Mouse (Mus musculus): Measurements from ENCODE around the gene Snx11. TPM values are rescaled to one million over a fixed set of nuclear protein-coding genes. Genes with fewer than 3 reads are reported as not detected.

Snx11 gene
- polyA plus RNA-seq, 1 experiment from 2014 or later = 20.4 TPM

DNA sequence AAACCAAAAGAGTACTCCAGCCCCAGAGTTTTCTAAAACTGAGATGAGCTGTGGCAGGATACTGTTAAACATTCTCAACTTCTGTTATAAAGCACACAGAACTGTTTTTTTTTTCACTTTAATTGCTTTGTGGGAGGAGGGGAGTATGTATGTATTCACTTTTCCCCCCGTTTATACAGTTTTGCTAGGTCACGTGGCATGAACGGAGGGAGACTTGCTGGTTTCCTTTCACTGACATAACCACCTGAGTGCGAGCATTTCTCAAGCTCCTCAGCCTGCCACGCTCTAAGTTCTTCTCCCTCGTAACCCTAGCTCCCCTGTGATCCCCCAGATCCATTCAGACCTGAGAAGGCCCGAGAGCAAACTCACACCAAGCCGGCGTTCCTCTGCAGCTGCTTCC, 4.9 kb downstream of the Snx11 start:
- no peak overlapping the region for H3K27ac ChIP-seq
- no peak overlapping the region for H3K4me2 ChIP-seq
- H3K4me3 ChIP-seq (replicated peaks) = no peak overlapping the region
- no peaks in the 10 kb centered on the region for H3K9me3 ChIP-seq (replicated peaks)
- H3K36me3 ChIP-seq = peaks cover 69% of the 10 kb centered on the region
- H3K27me3 ChIP-seq = no peaks in the 10 kb centered on the region
- no peak for ATAC-seq (replicated peaks; ENCODE audit: low FRiP score)
- peaks cover 36% of the 10 kb centered on the region for H3K4me1 ChIP-seq
- H3K9ac ChIP-seq = no peak overlapping the region
- 87% methylated on average over 9 of the region's 9 CpGs for WGBS

DNA sequence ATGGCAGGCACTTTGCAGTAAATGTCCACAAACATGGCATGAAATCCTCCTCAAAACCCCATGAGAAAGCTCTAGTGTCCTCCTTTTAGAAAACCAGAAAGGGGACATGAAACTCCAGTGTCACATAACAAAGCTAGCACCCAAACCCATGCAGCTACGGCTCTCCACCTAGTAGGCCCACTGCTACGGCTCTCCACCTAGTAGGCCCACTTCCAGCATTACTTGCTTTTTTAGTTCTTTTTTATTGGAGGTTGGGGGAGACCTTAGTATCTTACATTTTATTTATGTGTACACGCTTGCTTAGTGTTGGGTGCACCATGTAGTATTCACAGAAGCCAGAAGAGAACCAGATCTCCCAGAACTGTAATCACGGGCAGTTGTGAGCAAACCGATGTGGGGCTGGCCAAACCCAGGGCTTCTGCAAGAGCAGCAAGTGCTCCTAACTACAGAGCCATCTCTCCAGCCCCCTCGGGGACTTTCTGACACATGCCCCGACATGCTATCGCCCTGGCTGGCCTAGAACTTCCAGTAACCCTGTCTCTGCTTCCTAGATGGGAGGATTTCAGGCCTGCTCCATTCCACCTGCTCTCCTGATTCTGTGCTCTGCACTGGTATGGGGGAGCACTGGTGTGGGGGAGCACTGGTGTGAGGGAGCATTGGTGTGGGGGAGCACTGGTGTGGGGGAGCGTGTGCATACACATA, 5.9 kb downstream of the Snx11 start:
- H3K36me3 ChIP-seq = peaks cover 74% of the 10 kb centered on the region
- WGBS = 95% methylated on average over 9 of the region's 9 CpGs
- ATAC-seq (replicated peaks; ENCODE audit: low FRiP score) = no peak

DNA sequence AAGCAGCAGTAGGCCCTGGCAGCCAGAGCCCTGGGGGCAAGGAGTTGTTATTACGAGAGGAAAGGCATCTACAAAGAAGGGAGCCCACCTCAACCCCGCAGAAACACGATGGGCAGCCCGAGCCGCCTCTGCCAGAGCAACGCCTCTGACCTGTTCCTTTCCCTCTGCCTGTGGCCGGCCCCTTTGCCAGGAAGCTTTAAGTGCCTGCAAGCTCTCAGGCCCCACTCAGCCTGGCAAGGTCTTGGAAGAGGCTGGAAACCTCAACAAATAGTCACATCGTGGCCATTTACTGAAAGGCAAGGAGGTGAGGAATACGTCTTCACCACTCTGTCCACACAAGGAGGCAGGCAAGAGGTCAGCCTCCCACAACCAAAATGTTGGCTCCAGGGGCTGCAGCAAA, 9.1 kb downstream of the Snx11 start:
- no peaks in the 10 kb centered on the region for H3K27me3 ChIP-seq
- H3K4me3 ChIP-seq (replicated peaks) = no peak overlapping the region
- peak overlapping the region; percentile 68 for H3K27ac ChIP-seq
- H3K4me1 ChIP-seq = peaks cover 28% of the 10 kb centered on the region
- no peak for ATAC-seq (replicated peaks; ENCODE audit: low FRiP score)
- H3K36me3 ChIP-seq = peaks cover 62% of the 10 kb centered on the region
- H3K4me2 ChIP-seq = no peak overlapping the region
- no peaks in the 10 kb centered on the region for H3K9me3 ChIP-seq (replicated peaks)
- 49% methylated on average over 9 of the region's 9 CpGs for WGBS
- no peak overlapping the region for H3K9ac ChIP-seq

More for the DNA sequence above, 5.9 kb downstream of the Snx11 start:
- Histone ChIP-seq H3K27ac (no peak overlapping the region), H3K4me2 (no peak overlapping the region), H3K4me1 (peaks cover 39% of the 10 kb centered on the region), H3K9ac (no peak overlapping the region), H3K27me3 (no peaks in the 10 kb centered on the region), H3K4me3 (replicated peaks) (no peak overlapping the region), H3K9me3 (replicated peaks) (no peaks in the 10 kb centered on the region)

DNA sequence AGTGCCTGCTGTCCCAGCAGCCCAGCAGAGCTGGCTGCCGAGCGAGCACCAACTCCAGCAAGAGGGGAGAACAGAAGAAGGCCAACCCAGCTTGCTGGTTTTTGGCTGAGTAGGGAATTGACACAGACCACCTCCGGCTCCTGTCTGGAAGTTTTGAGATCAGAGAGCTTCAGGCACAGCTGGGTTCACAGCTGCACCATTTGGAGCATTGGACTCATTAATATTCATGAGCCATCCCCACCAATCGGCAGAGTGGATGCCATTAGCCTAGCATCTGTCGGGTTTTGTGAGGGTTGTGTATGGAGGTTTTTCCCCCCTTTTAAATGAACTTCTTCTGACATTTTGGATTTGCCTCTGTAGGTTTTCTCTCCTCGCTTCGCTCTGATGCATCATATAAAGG, 10.3 kb downstream of the Snx11 start:
- Histone ChIP-seq H3K27ac (peak overlapping the region; percentile 18), H3K9ac (no peak overlapping the region), H3K36me3 (peaks cover 51% of the 10 kb centered on the region), H3K4me1 (peaks cover 38% of the 10 kb centered on the region), H3K4me2 (no peak overlapping the region), H3K27me3 (no peaks in the 10 kb centered on the region), H3K4me3 (replicated peaks) (no peak overlapping the region), H3K9me3 (replicated peaks) (no peaks in the 10 kb centered on the region)
- 45% methylated on average over 7 of the region's 7 CpGs for WGBS
- ATAC-seq (replicated peaks; ENCODE audit: low FRiP score) = no peak

DNA sequence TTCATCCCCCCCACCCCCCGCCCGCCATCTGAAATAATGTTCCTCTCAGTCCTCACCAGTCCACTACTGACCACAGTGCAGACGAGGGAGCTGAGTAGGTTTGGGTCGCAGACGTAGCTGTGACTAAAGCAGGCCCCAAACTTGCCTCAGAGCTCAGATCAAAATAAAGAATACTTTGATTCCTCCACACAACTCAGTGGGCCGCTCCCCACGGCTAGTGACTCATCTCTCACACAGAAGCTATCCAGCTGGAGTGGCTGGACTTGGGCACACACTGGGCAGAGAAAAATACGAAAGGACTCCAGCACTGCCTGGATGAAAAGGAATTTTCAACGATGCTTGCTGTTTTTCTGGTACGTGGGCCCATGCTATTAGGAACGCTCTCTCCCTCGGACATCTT, 10.8 kb downstream of the Snx11 start:
- Histone ChIP-seq H3K4me3 (replicated peaks) (no peak overlapping the region), H3K36me3 (peaks cover 45% of the 10 kb centered on the region), H3K27me3 (no peaks in the 10 kb centered on the region), H3K4me1 (peaks cover 42% of the 10 kb centered on the region), H3K27ac (peak overlapping the region; percentile 18; the same call in 1 of the 2 replicates), H3K4me2 (no peak overlapping the region), H3K9ac (no peak overlapping the region), H3K9me3 (replicated peaks) (no peaks in the 10 kb centered on the region)
- ATAC-seq (replicated peaks; ENCODE audit: low FRiP score) = no peak
- whole genome bisulfite sequencing = 77% methylated on average over 12 of the region's 12 CpGs

DNA sequence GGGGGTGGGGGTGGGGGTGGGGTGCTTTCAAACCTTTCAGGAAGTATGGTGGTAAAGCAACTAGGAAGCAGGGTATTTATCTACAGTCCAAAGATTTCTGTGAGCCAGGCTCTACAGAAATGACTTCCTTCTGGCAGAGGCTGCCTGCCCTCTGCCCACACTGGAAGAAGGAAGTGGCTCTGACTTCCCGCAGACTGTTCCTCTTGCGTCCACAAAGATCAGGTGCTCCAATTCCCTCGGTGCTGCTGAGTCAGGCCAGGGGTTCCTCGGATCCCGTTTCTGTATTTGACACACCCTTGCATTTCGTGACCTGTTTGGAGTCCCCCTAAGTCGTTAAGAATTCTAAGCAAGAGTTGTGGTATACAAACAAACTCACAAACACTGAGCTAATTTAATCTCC, 11.7 kb downstream of the Snx11 start:
- WGBS = 66% methylated on average over 7 of the region's 7 CpGs
- Histone ChIP-seq H3K9ac (no peak overlapping the region), H3K27ac (peak overlapping the region; percentile 68), H3K27me3 (no peaks in the 10 kb centered on the region), H3K36me3 (peaks cover 36% of the 10 kb centered on the region), H3K4me2 (no peak overlapping the region), H3K9me3 (replicated peaks) (no peaks in the 10 kb centered on the region), H3K4me3 (replicated peaks) (no peak overlapping the region), H3K4me1 (peaks cover 46% of the 10 kb centered on the region)
- ATAC-seq (replicated peaks; ENCODE audit: low FRiP score) = no peak

DNA sequence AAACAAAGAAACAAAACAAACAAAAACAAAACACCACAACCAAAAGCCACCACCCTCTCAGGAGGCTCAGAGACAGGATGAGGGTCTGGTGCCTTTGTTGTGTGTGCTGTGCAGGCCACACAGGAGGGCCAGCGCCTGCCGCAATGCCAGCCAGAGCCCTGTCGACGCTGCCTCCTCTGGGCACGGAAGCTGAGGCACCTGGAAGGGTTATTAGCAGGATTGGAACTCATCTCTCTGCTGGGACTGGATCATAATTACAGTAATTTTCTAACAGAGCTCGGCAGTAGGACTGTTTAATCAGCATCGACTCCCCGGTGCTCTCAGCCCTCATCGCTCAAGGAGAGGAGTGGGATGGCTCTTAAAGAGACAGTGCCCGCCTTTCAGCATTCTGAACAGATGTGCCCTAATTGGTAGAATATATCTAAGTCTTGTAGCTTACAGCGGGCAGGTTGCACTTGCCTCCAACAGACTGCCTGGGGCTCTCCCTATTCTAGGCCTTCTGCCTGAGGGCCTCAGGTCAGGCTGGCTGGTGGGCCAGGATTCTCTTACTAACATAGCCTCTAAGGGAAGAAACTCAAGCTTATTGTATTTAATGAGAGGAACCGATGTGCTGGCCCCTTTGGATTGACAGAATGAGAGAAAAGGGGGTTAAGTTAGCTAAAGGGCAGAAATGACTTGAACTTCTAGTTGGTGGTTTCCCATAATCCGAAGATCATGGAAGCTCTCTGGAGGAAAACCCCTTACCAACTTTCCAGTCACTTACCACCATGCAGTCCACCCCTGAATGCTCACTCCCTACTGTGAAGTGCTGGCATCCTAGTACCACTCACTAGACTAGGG, 12.6 kb downstream of the Snx11 start:
- no peak for ATAC-seq (replicated peaks; ENCODE audit: low FRiP score)
- H3K27ac ChIP-seq = peak overlapping the region; percentile 68
- 49% methylated on average over 13 of the region's 13 CpGs for WGBS
- no peaks in the 10 kb centered on the region for H3K27me3 ChIP-seq
- H3K9ac ChIP-seq = no peak overlapping the region
- no peak overlapping the region for H3K4me3 ChIP-seq (replicated peaks)
- peaks cover 46% of the 10 kb centered on the region for H3K4me1 ChIP-seq
- peaks cover 27% of the 10 kb centered on the region for H3K36me3 ChIP-seq
- no peak overlapping the region for H3K4me2 ChIP-seq
- no peaks in the 10 kb centered on the region for H3K9me3 ChIP-seq (replicated peaks)

DNA sequence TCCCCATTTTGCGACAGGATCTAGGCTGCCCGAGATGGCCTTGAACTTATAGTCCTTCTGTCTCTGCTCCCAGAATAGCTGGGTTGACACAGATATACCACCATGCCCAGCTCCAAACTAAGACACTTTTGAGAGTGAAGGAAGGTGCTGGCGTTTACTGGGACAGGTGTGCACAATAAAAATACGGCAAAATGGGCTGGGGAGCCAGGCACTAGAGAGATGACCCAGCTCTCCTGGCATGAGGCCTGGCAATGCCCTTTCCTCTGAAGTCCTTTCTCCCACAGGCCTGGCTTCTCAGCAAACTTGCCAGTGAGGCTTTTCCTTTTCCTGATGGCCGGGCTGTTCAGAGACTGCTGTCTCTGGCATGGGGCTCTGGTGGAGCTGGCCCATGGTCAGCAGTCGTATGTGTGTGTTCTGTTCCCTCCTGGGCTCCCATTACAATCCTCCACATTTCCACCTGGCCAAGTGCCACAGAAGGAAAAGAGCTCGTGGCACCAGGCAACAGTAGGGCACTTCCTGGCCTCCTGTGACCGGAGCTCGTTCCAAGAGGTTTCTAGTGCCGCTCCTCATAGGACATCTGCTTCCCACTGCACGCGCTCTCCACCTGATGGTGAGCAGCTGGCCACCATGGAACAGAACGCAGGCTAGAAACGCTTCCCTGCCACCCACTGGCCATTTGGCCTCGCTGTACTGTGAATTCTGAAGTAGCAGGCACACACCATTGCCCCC, 14.5 kb downstream of the Snx11 start:
- peaks cover 9% of the 10 kb centered on the region for H3K36me3 ChIP-seq
- no peak for ATAC-seq (replicated peaks; ENCODE audit: low FRiP score)
- no peak overlapping the region for H3K4me2 ChIP-seq
- no peak overlapping the region for H3K27ac ChIP-seq
- H3K9ac ChIP-seq = no peak overlapping the region
- no peaks in the 10 kb centered on the region for H3K27me3 ChIP-seq
- WGBS = 61% methylated on average over 15 of the region's 15 CpGs
- no peak overlapping the region for H3K4me3 ChIP-seq (replicated peaks)
- H3K9me3 ChIP-seq (replicated peaks) = no peaks in the 10 kb centered on the region
- H3K4me1 ChIP-seq = peaks cover 38% of the 10 kb centered on the region

DNA sequence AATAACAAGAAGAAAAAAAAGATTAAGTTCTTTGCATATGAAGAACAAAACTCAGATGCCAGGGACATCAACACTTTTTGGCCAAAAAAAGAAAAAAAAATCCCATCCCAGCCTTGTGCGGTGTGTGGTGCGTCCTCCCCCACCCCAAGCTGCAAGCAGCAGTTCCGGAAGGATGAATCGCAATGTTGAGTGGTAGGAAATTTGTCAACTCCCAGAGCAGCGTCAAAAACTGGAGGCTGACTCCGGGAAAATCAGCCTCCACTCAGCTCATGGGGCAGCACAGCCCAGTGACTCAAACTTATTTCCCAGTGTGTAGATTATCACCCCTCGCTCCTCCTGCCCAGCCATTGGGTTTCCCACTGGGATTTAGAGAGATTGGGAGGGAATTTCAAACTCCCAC, 15.4 kb downstream of the Snx11 start:
- H3K27ac ChIP-seq = no peak overlapping the region
- H3K4me1 ChIP-seq = peaks cover 29% of the 10 kb centered on the region
- no peaks in the 10 kb centered on the region for H3K9me3 ChIP-seq (replicated peaks)
- no peaks in the 10 kb centered on the region for H3K27me3 ChIP-seq
- H3K4me2 ChIP-seq = no peak overlapping the region
- no peak overlapping the region for H3K4me3 ChIP-seq (replicated peaks)
- ATAC-seq (replicated peaks; ENCODE audit: low FRiP score) = no peak
- WGBS = 46% methylated on average over 7 of the region's 7 CpGs
- H3K36me3 ChIP-seq = 0 out of 2 replicates have a peak, but pooled peaks cover under 1% of the 10 kb centered on the region
- H3K9ac ChIP-seq = no peak overlapping the region

DNA sequence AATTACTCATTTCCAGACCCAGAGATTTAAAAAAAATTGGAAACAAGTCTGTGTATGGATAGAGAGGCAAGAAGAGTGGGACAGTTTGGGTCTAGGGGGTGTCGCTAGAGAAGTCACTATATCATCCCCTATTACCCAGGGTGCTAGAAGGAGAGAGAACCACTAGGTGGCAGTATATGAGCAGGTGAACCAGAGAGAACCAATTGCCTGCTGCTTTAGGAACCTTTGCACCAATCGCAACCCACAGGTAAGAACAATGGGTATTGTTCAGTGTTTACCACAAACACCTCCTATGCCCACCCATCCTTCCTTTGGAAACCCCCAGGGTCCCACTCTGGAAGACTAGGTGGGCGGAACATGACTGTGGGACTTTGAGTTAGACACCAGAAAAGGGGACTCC, 17.3 kb downstream of the Snx11 start:
- Histone ChIP-seq H3K27ac (no peak overlapping the region), H3K36me3 (no peaks in the 10 kb centered on the region), H3K9ac (no peak overlapping the region), H3K9me3 (replicated peaks) (no peaks in the 10 kb centered on the region), H3K27me3 (no peaks in the 10 kb centered on the region), H3K4me1 (peaks cover 20% of the 10 kb centered on the region), H3K4me3 (replicated peaks) (no peak overlapping the region), H3K4me2 (no peak overlapping the region)
- no peak for ATAC-seq (replicated peaks; ENCODE audit: low FRiP score)
- 47% methylated on average over 3 of the region's 3 CpGs for WGBS

DNA sequence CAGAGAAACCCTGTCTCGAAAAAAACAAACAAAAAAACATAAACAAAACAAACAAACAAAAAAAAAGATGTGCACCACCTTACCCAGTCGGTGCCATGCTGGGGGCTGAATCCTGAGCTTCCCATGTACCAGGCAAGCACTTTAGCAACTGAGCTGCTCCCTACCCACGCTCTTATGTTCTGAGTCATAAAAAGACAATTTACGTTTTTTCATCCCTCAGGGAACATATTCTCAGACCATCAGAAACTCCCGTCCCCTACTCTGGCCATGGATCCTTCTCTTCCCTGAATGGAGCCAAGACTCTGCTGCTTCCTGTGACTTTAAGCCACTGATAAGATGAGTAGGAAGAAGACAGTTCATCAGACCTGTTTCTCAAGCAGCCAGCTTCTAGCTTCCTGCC, 19.0 kb downstream of the Snx11 start:
- WGBS = 61% methylated on average over 5 of the region's 5 CpGs
- H3K27ac ChIP-seq = no peak overlapping the region
- no peak overlapping the region for H3K4me3 ChIP-seq (replicated peaks)
- H3K9ac ChIP-seq = no peak overlapping the region
- H3K9me3 ChIP-seq (replicated peaks) = no peaks in the 10 kb centered on the region
- H3K4me2 ChIP-seq = no peak overlapping the region
- H3K36me3 ChIP-seq = no peaks in the 10 kb centered on the region
- peaks cover 17% of the 10 kb centered on the region for H3K4me1 ChIP-seq
- no peaks in the 10 kb centered on the region for H3K27me3 ChIP-seq
- no peak for ATAC-seq (replicated peaks; ENCODE audit: low FRiP score)

DNA sequence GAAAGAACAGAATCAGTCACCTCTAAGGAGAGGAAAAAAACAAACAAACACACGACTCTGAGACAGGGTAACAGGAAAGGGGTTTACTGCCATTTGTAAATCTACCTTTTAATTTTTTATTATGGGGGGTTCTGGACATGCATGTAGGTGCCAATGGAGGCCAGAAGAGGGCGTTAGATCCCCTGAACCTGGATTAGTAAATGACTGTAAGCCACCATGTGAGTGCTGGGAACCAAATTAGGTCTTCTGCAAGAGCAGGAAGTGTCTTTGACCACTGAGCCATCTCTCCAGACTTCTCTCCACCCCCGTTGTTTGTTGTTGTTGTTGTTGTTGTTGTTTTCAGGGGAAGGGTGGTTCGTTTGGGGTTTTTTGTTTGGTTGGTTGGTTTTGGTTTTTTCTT, 19.9 kb downstream of the Snx11 start:
- no peak overlapping the region for H3K9ac ChIP-seq
- H3K27ac ChIP-seq = no peak overlapping the region
- H3K4me2 ChIP-seq = no peak overlapping the region
- no peaks in the 10 kb centered on the region for H3K9me3 ChIP-seq (replicated peaks)
- no peaks in the 10 kb centered on the region for H3K27me3 ChIP-seq
- 52% methylated on average over 4 of the region's 4 CpGs for WGBS
- no peaks in the 10 kb centered on the region for H3K36me3 ChIP-seq
- peaks cover 11% of the 10 kb centered on the region for H3K4me1 ChIP-seq
- no peak overlapping the region for H3K4me3 ChIP-seq (replicated peaks)
- no peak for ATAC-seq (replicated peaks; ENCODE audit: low FRiP score)
